Mouse (Mus musculus): ENCODE measurements around the gene Wipi2. TPM values are rescaled to one million over a fixed set of nuclear protein-coding genes. Genes with fewer than 3 reads are reported as not detected.

Wipi2 gene
- polyA plus RNA-seq, 1 experiment from 2014 or later, result 48.3 TPM

- Histone ChIP-seq H3K27ac (replicated peaks; ENCODE audit: low read depth, low read length) (no peak overlapping the region), H3K27me3 (ENCODE audit: control insufficient read depth, insufficient read depth, low read length) (no peaks in the 10 kb centered on the region), H3K4me3 (replicated peaks; ENCODE audit: low read depth, low read length) (no peak overlapping the region), H3K36me3 (ENCODE audit: control insufficient read depth, insufficient read depth, low read length) (peaks cover 21% of the 10 kb centered on the region), H3K9ac (replicated peaks; ENCODE audit: low read length) (no peak overlapping the region), H3K9me3 (ENCODE audit: control insufficient read depth, low read length) (no peaks in the 10 kb centered on the region), H3K4me2 (ENCODE audit: low read length) (no peak overlapping the region), H3K4me1 (ENCODE audit: control insufficient read depth, insufficient read depth, low read length) (no peaks in the 10 kb centered on the region)
- no peak for ATAC-seq (ENCODE audit: low FRiP score, low TSS enrichment)
- no peak for DNase-seq
- WGBS, result 74% methylated on average over 6 of the region's 6 CpGs
These were observed 14.0 kb downstream of the Wipi2 start for GRCm38 (mm10) chr5:142641331-142642051.

GRCm38 (mm10) chr5:142648162-142648561, 20.7 kb downstream of the Wipi2 start:
- Histone ChIP-seq H3K36me3 (ENCODE audit: control insufficient read depth, insufficient read depth, low read length) (no peaks in the 10 kb centered on the region; the same call in 1 of the 2 replicates), H3K4me1 (ENCODE audit: control insufficient read depth, insufficient read depth, low read length) (peaks cover 18% of the 10 kb centered on the region), H3K27me3 (ENCODE audit: control insufficient read depth, insufficient read depth, low read length) (no peaks in the 10 kb centered on the region), H3K4me2 (ENCODE audit: low read length) (no peak overlapping the region), H3K4me3 (replicated peaks; ENCODE audit: low read depth, low read length) (no peak overlapping the region), H3K9ac (replicated peaks; ENCODE audit: low read length) (no peak overlapping the region), H3K9me3 (ENCODE audit: control insufficient read depth, low read length) (no peaks in the 10 kb centered on the region), H3K27ac (replicated peaks; ENCODE audit: low read depth, low read length) (no peak overlapping the region)
- ATAC-seq (ENCODE audit: low FRiP score, low TSS enrichment), result no peak
- no peak for DNase-seq
- 63% methylated on average over 7 of the region's 7 CpGs for WGBS

GRCm38 (mm10) chr5:142649460-142650050, 22.1 kb downstream of the Wipi2 start:
- WGBS, result 92% methylated on average over 4 of the region's 4 CpGs
- DNase-seq (no peak), ATAC-seq (ENCODE audit: low FRiP score, low TSS enrichment) (no peak)
- Histone ChIP-seq H3K27ac (replicated peaks; ENCODE audit: low read depth, low read length) (peak overlapping the region; percentile 41), H3K9ac (replicated peaks; ENCODE audit: low read length) (no peak overlapping the region), H3K27me3 (ENCODE audit: control insufficient read depth, insufficient read depth, low read length) (no peaks in the 10 kb centered on the region), H3K9me3 (ENCODE audit: control insufficient read depth, low read length) (no peaks in the 10 kb centered on the region), H3K36me3 (ENCODE audit: control insufficient read depth, insufficient read depth, low read length) (0 out of 2 replicates have a peak, but pooled peaks cover 2% of the 10 kb centered on the region), H3K4me1 (ENCODE audit: control insufficient read depth, insufficient read depth, low read length) (peaks cover 18% of the 10 kb centered on the region), H3K4me3 (replicated peaks; ENCODE audit: low read depth, low read length) (no peak overlapping the region), H3K4me2 (ENCODE audit: low read length) (no peak overlapping the region)

- ATAC-seq (ENCODE audit: low FRiP score, low TSS enrichment) (no peak), DNase-seq (peak; percentile 45)
- Histone ChIP-seq H3K4me3 (replicated peaks; ENCODE audit: low read depth, low read length) (no peak overlapping the region), H3K27me3 (ENCODE audit: control insufficient read depth, insufficient read depth, low read length) (no peaks in the 10 kb centered on the region), H3K9me3 (ENCODE audit: control insufficient read depth, low read length) (no peaks in the 10 kb centered on the region), H3K9ac (replicated peaks; ENCODE audit: low read length) (no peak overlapping the region), H3K36me3 (ENCODE audit: control insufficient read depth, insufficient read depth, low read length) (peaks cover 8% of the 10 kb centered on the region; the same call in 1 of the 2 replicates), H3K4me1 (ENCODE audit: control insufficient read depth, insufficient read depth, low read length) (peaks cover 18% of the 10 kb centered on the region), H3K4me2 (ENCODE audit: low read length) (no peak overlapping the region), H3K27ac (replicated peaks; ENCODE audit: low read depth, low read length) (peak overlapping the region; percentile 41)
- WGBS, result 13% methylated on average over 3 of the region's 3 CpGs
These were observed 22.9 kb downstream of the Wipi2 start for GRCm38 (mm10) chr5:142650390-142650789.

- peak; percentile 16 for DNase-seq
These were observed 23.4 kb downstream of the Wipi2 start for GRCm38 (mm10) chr5:142650794-142651497.

GRCm38 (mm10) chr5:142652266-142652665, 24.8 kb downstream of the Wipi2 start:
- Histone ChIP-seq H3K4me2 (ENCODE audit: low read length) (no peak overlapping the region), H3K9ac (replicated peaks; ENCODE audit: low read length) (no peak overlapping the region), H3K36me3 (ENCODE audit: control insufficient read depth, insufficient read depth, low read length) (peaks cover 25% of the 10 kb centered on the region), H3K27me3 (ENCODE audit: control insufficient read depth, insufficient read depth, low read length) (no peaks in the 10 kb centered on the region), H3K27ac (replicated peaks; ENCODE audit: low read depth, low read length) (no peak overlapping the region), H3K4me3 (replicated peaks; ENCODE audit: low read depth, low read length) (no peak overlapping the region), H3K9me3 (ENCODE audit: control insufficient read depth, low read length) (no peaks in the 10 kb centered on the region), H3K4me1 (ENCODE audit: control insufficient read depth, insufficient read depth, low read length) (peaks cover 18% of the 10 kb centered on the region)
- DNase-seq (no peak), ATAC-seq (ENCODE audit: low FRiP score, low TSS enrichment) (no peak)
- WGBS, result 76% methylated on average over 4 of the region's 4 CpGs

More at GRCm38 (mm10) chr5:142650794-142651497, 23.4 kb downstream of the Wipi2 start:
- Histone ChIP-seq H3K27me3 (ENCODE audit: control insufficient read depth, insufficient read depth, low read length) (no peaks in the 10 kb centered on the region), H3K9me3 (ENCODE audit: control insufficient read depth, low read length) (no peaks in the 10 kb centered on the region), H3K36me3 (ENCODE audit: control insufficient read depth, insufficient read depth, low read length) (peaks cover 12% of the 10 kb centered on the region), H3K27ac (replicated peaks; ENCODE audit: low read depth, low read length) (peak overlapping the region; percentile 3; the same call in 1 of the 2 replicates), H3K9ac (replicated peaks; ENCODE audit: low read length) (no peak overlapping the region), H3K4me1 (ENCODE audit: control insufficient read depth, insufficient read depth, low read length) (peaks cover 18% of the 10 kb centered on the region), H3K4me2 (ENCODE audit: low read length) (no peak overlapping the region), H3K4me3 (replicated peaks; ENCODE audit: low read depth, low read length) (no peak overlapping the region)
- WGBS, result 66% methylated on average over 6 of the region's 6 CpGs
- no peak for ATAC-seq (ENCODE audit: low FRiP score, low TSS enrichment)

- H3K4me1 ChIP-seq (ENCODE audit: control insufficient read depth, insufficient read depth, low read length), result no peaks in the 10 kb centered on the region
- no peak overlapping the region for H3K27ac ChIP-seq (replicated peaks; ENCODE audit: low read depth, low read length)
- peaks cover 98% of the 10 kb centered on the region for H3K36me3 ChIP-seq (ENCODE audit: control insufficient read depth, insufficient read depth, low read length)
- WGBS, result 87% methylated on average over 7 of the region's 7 CpGs
- no peak overlapping the region for H3K4me2 ChIP-seq (ENCODE audit: low read length)
- ATAC-seq (ENCODE audit: low FRiP score, low TSS enrichment), result no peak
- H3K9ac ChIP-seq (replicated peaks; ENCODE audit: low read length), result no peak overlapping the region
- no peak overlapping the region for H3K4me3 ChIP-seq (replicated peaks; ENCODE audit: low read depth, low read length)
- no peaks in the 10 kb centered on the region for H3K9me3 ChIP-seq (ENCODE audit: control insufficient read depth, low read length)
- no peak for DNase-seq
- no peaks in the 10 kb centered on the region for H3K27me3 ChIP-seq (ENCODE audit: control insufficient read depth, insufficient read depth, low read length)
These were observed 33.3 kb downstream of the Wipi2 start for GRCm38 (mm10) chr5:142660656-142661434.

GRCm38 (mm10) chr5:142667921-142668320, 40.4 kb downstream of the Wipi2 start:
- no peaks in the 10 kb centered on the region for H3K27me3 ChIP-seq (ENCODE audit: control insufficient read depth, insufficient read depth, low read length)
- no peak for ATAC-seq (ENCODE audit: low FRiP score, low TSS enrichment)
- no peak overlapping the region for H3K9ac ChIP-seq (replicated peaks; ENCODE audit: low read length)
- WGBS, result 31% methylated on average over 3 of the region's 3 CpGs
- H3K4me2 ChIP-seq (ENCODE audit: low read length), result no peak overlapping the region
- H3K36me3 ChIP-seq (ENCODE audit: control insufficient read depth, insufficient read depth, low read length), result peaks cover 64% of the 10 kb centered on the region
- no peak for DNase-seq
- no peaks in the 10 kb centered on the region for H3K9me3 ChIP-seq (ENCODE audit: control insufficient read depth, low read length)
- H3K4me1 ChIP-seq (ENCODE audit: control insufficient read depth, insufficient read depth, low read length), result no peaks in the 10 kb centered on the region
- no peak overlapping the region for H3K4me3 ChIP-seq (replicated peaks; ENCODE audit: low read depth, low read length)
- no peak overlapping the region for H3K27ac ChIP-seq (replicated peaks; ENCODE audit: low read depth, low read length)

Data from midbrain, embryonic 14.5 days (tissue).